Mouse (Mus musculus) c-Kit-positive CD71-positive TER-119-negative erythroid progenitor cells, embryonic 14.5 days (primary cell): ENCODE data around the gene Mark3.

ENCODE experiments used
- DNase-seq: peaks from one replicate; pipeline ENCODE4 v3.0.0-alpha.2; 2013; ENCODE audit warnings: low read depth

Gene Mark3

DNA sequence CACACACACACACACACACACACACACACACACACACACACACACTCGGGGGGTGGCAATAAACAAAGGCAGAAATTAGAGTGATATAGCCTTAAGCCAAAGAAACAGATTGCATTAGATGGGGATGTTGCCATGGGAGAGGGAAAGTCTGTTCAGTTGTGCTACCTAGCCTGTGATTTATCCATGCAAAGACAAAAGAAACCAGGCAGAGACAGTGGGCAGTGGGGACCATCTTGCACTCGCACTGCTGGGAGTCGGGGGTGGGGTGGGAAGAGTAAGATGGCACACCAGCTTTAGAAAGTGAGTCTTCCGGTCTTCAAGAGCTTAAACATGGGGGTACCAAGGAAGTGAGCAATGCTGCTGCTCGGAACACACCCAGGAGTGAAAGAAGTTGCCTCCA lies 14.0 kb upstream of the Mark3 start:
- DNase-seq, result no peak

DNA sequence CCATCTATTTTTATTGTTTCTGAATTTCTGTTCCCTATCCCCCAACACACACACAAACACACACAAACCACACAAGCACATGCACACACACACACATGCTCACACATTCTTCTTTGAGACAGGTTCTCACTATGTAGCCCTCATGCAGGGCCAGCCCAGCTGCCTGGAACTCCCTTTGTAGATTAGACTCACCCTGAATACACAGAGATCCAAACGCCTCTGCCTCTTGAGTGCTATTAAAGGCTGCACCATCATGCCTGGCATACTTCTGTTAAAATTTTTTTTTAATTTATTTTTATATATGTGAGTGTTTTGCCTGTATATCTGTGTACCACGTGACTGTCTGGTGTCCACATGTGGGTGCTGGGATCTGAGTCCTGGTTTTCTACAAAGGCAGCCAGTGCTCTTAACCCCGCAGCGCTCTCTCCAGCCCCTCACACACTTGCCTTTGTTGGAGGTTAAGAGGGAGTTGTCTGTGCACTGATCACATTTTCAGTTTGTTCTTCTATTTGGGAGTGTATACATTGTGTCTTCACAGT lies 12.0 kb upstream of the Mark3 start:
- DNase-seq, result no peak

- no peak for DNase-seq
These were observed 11.2 kb upstream of the Mark3 start for GRCm38 (mm10) chr12:111563076-111563629.

GRCm38 (mm10) chr12:111565363-111565762 lies 9.0 kb upstream of the Mark3 start:
- DNase-seq, result no peak

DNA sequence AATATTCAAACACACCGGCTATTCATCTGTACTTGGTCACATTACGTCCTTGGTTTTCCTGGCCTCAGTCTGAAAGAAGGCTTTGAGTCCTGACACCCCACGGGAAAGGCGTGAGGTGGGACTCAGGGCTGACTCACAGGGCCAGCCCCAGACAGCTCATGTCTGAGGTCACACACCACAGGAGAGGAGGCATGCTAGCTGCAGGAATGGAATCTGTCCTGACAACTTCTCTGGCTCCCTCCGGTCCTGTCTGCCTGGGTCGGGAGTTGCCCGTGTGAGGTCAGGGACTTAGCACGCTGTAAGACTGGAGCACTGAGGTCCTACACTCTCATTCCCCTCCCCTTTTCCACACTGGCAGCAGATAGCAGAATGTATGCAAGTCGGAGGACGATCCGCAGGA lies 5.5 kb upstream of the Mark3 start:
- no peak for DNase-seq

- no peak for DNase-seq
These were observed 1.9 kb upstream of the Mark3 start for GRCm38 (mm10) chr12:111572406-111572805.

- no peak for DNase-seq
These were observed 1.0 kb upstream of the Mark3 start for GRCm38 (mm10) chr12:111573315-111573714.

DNA sequence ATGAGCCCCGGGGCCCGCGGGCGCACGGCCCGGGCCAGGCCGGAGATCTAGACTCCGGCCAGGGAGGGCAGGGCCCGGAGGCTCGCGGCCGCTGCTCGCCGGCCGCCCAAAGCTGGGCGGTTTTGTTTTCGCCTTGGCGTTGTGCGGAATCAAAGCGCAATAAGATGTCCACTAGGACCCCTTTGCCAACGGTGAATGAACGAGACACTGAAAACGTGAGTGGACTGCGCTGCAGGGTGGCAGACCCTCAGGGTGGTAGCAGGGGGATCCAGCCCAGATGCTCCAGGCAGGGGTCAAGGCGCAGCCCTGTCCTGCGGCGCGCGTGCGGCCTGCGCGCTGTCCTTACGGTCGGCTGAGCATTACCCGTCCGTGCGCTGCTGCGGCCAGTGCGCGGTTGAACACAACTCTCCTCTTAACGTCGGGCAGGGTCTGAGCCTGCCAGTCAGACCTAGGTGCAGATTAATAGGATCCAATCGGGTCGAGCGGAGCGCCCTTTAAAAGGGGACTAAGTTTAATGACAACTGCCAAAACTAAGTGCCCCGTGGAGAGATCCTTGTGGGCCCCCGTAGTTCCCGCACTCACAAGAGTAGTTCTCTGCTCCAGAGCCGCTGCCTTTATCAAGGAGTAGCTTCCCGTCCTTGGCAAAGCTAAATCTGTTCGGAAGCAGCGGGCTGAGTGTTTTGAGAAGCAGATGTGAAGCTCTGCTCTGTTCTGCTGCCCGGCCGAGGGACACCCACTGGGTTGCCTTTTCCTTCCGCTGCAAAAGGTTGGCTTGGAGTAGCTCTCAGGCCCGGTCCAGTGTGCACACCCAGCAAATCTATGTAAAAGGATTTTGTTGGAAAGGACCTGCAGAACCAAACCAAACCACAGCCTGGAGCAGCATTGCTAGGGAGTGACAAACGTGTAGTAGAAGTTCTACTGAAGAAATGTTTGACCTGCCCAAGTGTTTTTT lies 840 bp downstream of the Mark3 start:
- DNase-seq, result no peak

DNA sequence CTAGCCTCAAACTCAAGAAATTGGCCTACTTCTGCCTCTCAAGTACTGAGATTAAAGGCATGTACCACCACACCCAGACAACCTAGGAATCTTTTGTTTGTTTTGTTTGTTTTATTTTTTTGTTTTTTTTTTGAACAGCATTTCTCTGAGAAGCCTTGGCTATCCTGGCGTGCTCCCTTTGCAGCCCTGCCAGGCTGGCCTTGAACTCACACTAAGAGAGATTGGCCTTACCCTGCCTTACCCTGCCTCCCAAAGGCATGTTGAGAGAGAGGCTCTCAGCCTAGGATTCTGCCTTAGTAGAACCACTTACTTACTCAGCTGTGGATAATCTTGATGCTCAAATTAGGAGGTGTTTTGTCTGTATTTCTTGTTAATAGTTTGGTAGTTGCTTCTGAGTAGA lies 8.7 kb downstream of the Mark3 start:
- DNase-seq, result no peak

- DNase-seq, result no peak
These were observed 10.1 kb downstream of the Mark3 start for GRCm38 (mm10) chr12:111584401-111584800.

GRCm38 (mm10) chr12:111587252-111587651 lies 12.9 kb downstream of the Mark3 start:
- DNase-seq, result no peak

- no peak for DNase-seq
These were observed 18.2 kb downstream of the Mark3 start for GRCm38 (mm10) chr12:111592407-111593021.

DNA sequence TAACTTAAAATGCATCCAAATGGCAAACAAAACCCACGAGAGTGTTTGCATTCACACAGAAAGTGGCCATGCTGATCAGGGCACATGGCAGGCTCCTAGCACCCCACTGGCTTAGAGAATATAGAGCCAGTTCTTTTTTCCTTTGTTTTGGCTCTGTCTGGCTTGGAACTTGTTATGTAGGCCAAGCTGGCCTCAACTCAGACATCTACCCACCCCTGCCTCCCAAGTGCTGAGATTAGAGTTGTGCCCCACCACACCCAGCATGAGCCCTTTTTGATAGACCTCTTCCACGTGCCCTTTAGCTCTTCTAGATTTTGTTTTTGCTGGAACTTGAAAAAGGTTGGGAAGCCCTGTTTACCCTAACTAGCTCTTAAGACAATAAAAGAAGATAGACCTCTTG lies 19.5 kb downstream of the Mark3 start:
- DNase-seq, result no peak

DNA sequence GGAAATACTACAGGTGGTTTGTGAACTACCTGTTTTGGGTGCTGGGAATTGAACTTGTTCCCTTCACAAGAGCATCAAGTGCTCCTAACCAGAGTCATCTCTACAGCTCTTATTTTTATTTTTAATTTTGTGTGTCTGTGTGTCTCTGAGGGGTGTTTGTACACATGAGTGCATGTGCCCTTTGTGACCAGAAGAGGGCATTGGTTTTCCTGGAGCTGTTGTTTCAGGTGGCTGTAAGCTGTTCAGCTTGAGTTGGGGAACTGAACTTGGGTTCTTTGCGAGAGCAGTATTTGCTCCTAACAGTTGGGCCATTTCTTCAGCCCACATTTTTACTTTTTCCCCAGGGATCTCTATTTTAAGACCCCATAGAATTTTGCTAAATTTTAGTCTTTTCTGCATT lies 23.0 kb downstream of the Mark3 start:
- no peak for DNase-seq

DNA sequence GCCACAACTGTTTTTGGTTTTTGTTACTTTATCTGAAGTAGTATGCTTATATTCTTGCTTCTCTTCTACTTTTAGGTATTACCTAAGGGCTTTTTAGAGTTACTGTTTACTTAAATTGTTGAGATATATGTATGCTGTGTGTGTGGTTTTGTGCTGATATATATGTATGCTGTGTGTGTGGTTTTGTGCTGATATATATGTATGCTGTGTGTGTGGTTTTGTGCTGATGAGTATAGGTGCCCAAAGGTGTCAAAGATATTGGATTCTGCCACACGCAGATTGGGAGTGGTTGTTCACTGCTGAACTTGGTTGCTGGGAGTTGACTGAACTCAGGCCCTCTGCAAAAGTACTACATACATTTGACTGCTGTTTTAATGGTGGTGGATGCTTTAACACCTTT lies 24.6 kb downstream of the Mark3 start:
- no peak for DNase-seq

DNA sequence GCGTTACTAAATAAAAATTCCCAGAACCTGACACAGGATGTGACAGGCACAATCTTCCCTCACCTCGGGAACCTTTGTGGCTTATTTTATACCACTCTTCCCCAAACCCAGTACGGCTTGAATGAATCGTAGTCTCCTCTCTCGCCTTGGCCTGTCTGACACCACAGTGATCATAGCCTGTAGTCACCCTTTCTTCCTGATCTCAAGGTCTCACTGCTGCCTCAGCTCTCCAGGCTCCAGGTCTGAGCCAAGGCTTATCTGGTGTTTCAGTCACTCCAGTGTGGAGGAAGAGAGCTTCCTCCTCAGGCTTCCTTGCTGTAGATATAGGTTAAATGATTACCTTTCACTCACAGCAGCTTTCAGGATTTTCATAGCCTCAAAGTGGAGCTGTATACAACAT lies 25.3 kb downstream of the Mark3 start:
- no peak for DNase-seq

GRCm38 (mm10) chr12:111603871-111604270 lies 29.5 kb downstream of the Mark3 start:
- no peak for DNase-seq

DNA sequence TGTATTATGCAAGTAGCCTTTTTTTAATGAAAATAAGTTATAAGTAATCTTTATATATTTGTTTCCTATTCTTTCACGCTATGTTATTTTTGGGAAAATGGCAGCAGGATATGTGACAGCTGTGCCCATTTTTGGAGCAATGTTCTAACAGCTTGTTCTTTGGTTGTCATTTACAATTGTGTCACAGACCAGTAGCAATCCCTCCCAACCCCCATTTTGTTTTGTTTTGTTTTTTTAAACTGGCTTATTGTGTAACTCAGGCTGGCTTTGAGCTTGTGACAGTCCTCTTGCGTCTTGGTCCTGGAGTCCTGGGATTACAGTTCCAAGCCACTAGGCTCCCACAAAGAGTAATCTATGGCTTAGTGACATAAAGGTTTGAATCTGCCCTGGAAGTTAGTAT lies 31.3 kb downstream of the Mark3 start:
- DNase-seq, result no peak

- DNase-seq, result no peak
These were observed 33.7 kb downstream of the Mark3 start for GRCm38 (mm10) chr12:111608015-111608414.

DNA sequence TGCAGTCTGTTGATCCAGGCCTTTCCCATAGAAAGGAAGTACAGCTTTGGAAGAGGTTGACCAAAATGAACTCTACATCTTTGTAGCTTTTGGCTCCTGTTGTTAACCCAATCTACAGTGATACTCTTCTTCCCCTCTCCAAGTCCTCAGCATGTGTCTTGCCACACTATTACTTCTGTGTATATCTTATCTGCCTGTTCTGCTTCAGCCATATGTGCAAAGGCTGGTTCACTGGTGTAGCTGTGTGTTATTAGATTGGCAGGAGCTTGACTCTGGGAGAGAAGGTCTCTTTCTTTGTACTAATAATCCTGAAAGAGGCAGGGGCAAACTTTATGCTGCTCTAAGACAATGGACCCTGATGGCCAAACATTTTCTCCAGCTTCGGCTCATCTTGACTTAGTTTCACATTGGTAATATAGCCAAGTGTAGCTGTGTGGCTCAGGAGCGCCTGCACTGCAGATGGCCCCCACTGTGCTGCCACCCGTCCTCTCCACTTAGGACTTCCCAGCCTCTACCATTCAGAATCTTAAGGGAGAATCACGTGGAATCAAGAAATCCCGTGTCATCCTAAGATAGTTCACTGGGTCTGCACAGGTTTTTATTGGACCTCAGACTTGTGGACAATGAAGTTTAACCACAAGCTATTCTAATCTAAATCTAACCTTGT lies 40.3 kb downstream of the Mark3 start:
- no peak for DNase-seq

- DNase-seq, result no peak
These were observed 43.9 kb downstream of the Mark3 start for GRCm38 (mm10) chr12:111618266-111618665.

DNA sequence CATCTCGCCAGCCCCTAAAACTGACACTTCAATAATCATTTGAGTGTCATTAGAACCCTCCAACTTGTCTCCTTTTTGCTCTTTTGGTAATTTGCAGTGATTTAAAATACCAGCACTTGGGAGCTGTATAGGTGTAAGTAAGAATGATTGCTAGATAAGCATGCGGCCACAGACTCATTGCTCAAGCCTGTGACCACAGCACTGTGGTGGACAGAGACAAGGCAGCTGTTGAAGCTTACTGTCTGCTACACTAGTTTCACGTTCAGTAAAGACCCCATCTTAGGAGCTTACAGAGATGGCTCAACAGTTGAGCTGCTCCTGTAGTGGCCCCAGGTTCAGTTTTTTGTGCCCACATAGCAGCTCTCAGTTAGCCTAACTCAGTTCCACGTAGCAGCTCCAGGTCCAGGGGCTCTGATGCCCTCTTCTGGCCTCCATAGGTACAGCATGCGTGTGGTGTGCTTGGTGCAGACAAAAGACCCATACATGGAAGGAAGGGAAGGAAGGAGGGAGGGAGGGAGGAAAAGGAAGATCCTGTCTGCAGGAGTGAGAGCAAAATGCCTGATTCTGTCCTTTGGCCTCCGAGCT lies 73.8 kb downstream of the Mark3 start:
- DNase-seq, result peak; percentile 40
